Mouse (Mus musculus): ENCODE data around the gene Dlst. TPM values are rescaled to one million over a fixed set of nuclear protein-coding genes. Genes with fewer than 3 reads are reported as not detected.
"Not testable (repeated sequence)": the region's sequence is repeated elsewhere in the genome, so short reads cannot be mapped to it uniquely, and the experiment has no call there.

Gene Dlst
- polyA plus RNA-seq, 1 experiment, result 157 TPM

- no peak for DNase-seq (ENCODE audit: low read depth)
- TF ChIP-seq POLR2A (IDR thresholded peaks at IDR 0.05; ENCODE audit: borderline replicate concordance, extremely low read depth, insufficient read depth, insufficient read length, poor library complexity, severe bottlenecking) (no peak), CTCF (IDR thresholded peaks at IDR 0.05; ENCODE audit: borderline replicate concordance, extremely low read depth, insufficient read depth, insufficient read length) (no peak)
These were observed 29.5 kb downstream of the Dlst start for GRCm38 (mm10) chr12:85140036-85140701.

- TF ChIP-seq POLR2A (IDR thresholded peaks at IDR 0.05; ENCODE audit: borderline replicate concordance, extremely low read depth, insufficient read depth, insufficient read length, poor library complexity, severe bottlenecking), result no peak
- no peak for TF ChIP-seq CTCF (IDR thresholded peaks at IDR 0.05; ENCODE audit: borderline replicate concordance, extremely low read depth, insufficient read depth, insufficient read length)
These were observed 30.5 kb downstream of the Dlst start for GRCm38 (mm10) chr12:85141096-85141495.

GRCm38 (mm10) chr12:85142803-85143202, 32.2 kb downstream of the Dlst start:
- no peak for TF ChIP-seq POLR2A (IDR thresholded peaks at IDR 0.05; ENCODE audit: borderline replicate concordance, extremely low read depth, insufficient read depth, insufficient read length, poor library complexity, severe bottlenecking)
- peak; percentile 93 for TF ChIP-seq CTCF (IDR thresholded peaks at IDR 0.05; ENCODE audit: borderline replicate concordance, extremely low read depth, insufficient read depth, insufficient read length)
- peak; percentile 84 for DNase-seq (ENCODE audit: low read depth)

More at GRCm38 (mm10) chr12:85141096-85141495, 30.5 kb downstream of the Dlst start:
- DNase-seq (ENCODE audit: low read depth), result no peak

GRCm38 (mm10) chr12:85144276-85144675, 33.6 kb downstream of the Dlst start:
- DNase-seq (ENCODE audit: low read depth), result not testable (repeated sequence)

- no peak for TF ChIP-seq CTCF (IDR thresholded peaks at IDR 0.05; ENCODE audit: borderline replicate concordance, extremely low read depth, insufficient read depth, insufficient read length)
- no peak for TF ChIP-seq POLR2A (IDR thresholded peaks at IDR 0.05; ENCODE audit: borderline replicate concordance, extremely low read depth, insufficient read depth, insufficient read length, poor library complexity, severe bottlenecking)
- no peak for DNase-seq (ENCODE audit: low read depth)
These were observed 34.2 kb downstream of the Dlst start for GRCm38 (mm10) chr12:85144821-85145220.

- DNase-seq (ENCODE audit: low read depth), result peak; percentile 50
- no peak for TF ChIP-seq POLR2A (IDR thresholded peaks at IDR 0.05; ENCODE audit: borderline replicate concordance, extremely low read depth, insufficient read depth, insufficient read length, poor library complexity, severe bottlenecking)
- TF ChIP-seq CTCF (IDR thresholded peaks at IDR 0.05; ENCODE audit: borderline replicate concordance, extremely low read depth, insufficient read depth, insufficient read length), result no peak
These were observed 35.0 kb downstream of the Dlst start for GRCm38 (mm10) chr12:85145630-85146029.

GRCm38 (mm10) chr12:85146355-85146754, 35.7 kb downstream of the Dlst start:
- peak; percentile 29 for DNase-seq (ENCODE audit: low read depth)
- TF ChIP-seq POLR2A (IDR thresholded peaks at IDR 0.05; ENCODE audit: borderline replicate concordance, extremely low read depth, insufficient read depth, insufficient read length, poor library complexity, severe bottlenecking), result no peak
- no peak for TF ChIP-seq CTCF (IDR thresholded peaks at IDR 0.05; ENCODE audit: borderline replicate concordance, extremely low read depth, insufficient read depth, insufficient read length)

GRCm38 (mm10) chr12:85146881-85147280, 36.2 kb downstream of the Dlst start:
- no peak for DNase-seq (ENCODE audit: low read depth)
- TF ChIP-seq CTCF (IDR thresholded peaks at IDR 0.05; ENCODE audit: borderline replicate concordance, extremely low read depth, insufficient read depth, insufficient read length), result no peak
- TF ChIP-seq POLR2A (IDR thresholded peaks at IDR 0.05; ENCODE audit: borderline replicate concordance, extremely low read depth, insufficient read depth, insufficient read length, poor library complexity, severe bottlenecking), result no peak

- TF ChIP-seq POLR2A (IDR thresholded peaks at IDR 0.05; ENCODE audit: borderline replicate concordance, extremely low read depth, insufficient read depth, insufficient read length, poor library complexity, severe bottlenecking) (no peak), CTCF (IDR thresholded peaks at IDR 0.05; ENCODE audit: borderline replicate concordance, extremely low read depth, insufficient read depth, insufficient read length) (no peak)
- no peak for DNase-seq (ENCODE audit: low read depth)
These were observed 39.8 kb downstream of the Dlst start for GRCm38 (mm10) chr12:85150321-85151001.

- peak; percentile 90 for DNase-seq (ENCODE audit: low read depth)
- TF ChIP-seq POLR2A (IDR thresholded peaks at IDR 0.05; ENCODE audit: borderline replicate concordance, extremely low read depth, insufficient read depth, insufficient read length, poor library complexity, severe bottlenecking), result no peak
- no peak for TF ChIP-seq CTCF (IDR thresholded peaks at IDR 0.05; ENCODE audit: borderline replicate concordance, extremely low read depth, insufficient read depth, insufficient read length)
These were observed 40.6 kb downstream of the Dlst start, which contains the start of gene Rps6kl1 for GRCm38 (mm10) chr12:85151002-85151774. Gene Rps6kl1 (minus strand): TSS chr12:85151264.

- DNase-seq (ENCODE audit: low read depth), result no peak
- no peak for TF ChIP-seq POLR2A (IDR thresholded peaks at IDR 0.05; ENCODE audit: borderline replicate concordance, extremely low read depth, insufficient read depth, insufficient read length, poor library complexity, severe bottlenecking)
- TF ChIP-seq CTCF (IDR thresholded peaks at IDR 0.05; ENCODE audit: borderline replicate concordance, extremely low read depth, insufficient read depth, insufficient read length), result no peak
These were observed 42.4 kb downstream of the Dlst start for GRCm38 (mm10) chr12:85153011-85153410.
